Mouse (Mus musculus): ENCODE measurements around the gene Trpm3. TPM values are rescaled to one million over a fixed set of nuclear protein-coding genes. Genes with fewer than 3 reads are reported as not detected.
"Not testable (repeated sequence)": the region's sequence is repeated elsewhere in the genome, so short reads cannot be mapped to it uniquely, and the experiment has no call there.

The Trpm3 gene
- total and polyA plus RNA-seq, 2 experiments from 2014 or later: 19.1 to 64.7 TPM

GRCm38 (mm10) chr19:23022902-23023301, 884.1 kb downstream of the Trpm3 start:
- WGBS: 83% methylated on average over 6 of the region's 6 CpGs
- Histone ChIP-seq H3K4me2 (ENCODE audit: low read depth, low read length, poor library complexity, severe bottlenecking) (no peak overlapping the region), H3K9ac (replicated peaks; ENCODE audit: low read length, poor library complexity, severe bottlenecking) (no peak overlapping the region), H3K4me3 (ENCODE audit: low read depth, low read length) (no peak overlapping the region), H3K9me3 (ENCODE audit: low read length) (no peaks in the 10 kb centered on the region), H3K27me3 (ENCODE audit: insufficient read depth, low read length) (no peaks in the 10 kb centered on the region), H3K27ac (ENCODE audit: low read depth, low read length) (no peak overlapping the region), H3K4me1 (ENCODE audit: insufficient read depth, low read length) (no peaks in the 10 kb centered on the region), H3K36me3 (ENCODE audit: insufficient read depth, low read length) (no peaks in the 10 kb centered on the region)
- TF ChIP-seq CTCF (IDR thresholded peaks at IDR 0.05): no peak
- ATAC-seq (ENCODE audit: low FRiP score): no peak
- DNase-seq (ENCODE audit: low spot score): no peak

DNA sequence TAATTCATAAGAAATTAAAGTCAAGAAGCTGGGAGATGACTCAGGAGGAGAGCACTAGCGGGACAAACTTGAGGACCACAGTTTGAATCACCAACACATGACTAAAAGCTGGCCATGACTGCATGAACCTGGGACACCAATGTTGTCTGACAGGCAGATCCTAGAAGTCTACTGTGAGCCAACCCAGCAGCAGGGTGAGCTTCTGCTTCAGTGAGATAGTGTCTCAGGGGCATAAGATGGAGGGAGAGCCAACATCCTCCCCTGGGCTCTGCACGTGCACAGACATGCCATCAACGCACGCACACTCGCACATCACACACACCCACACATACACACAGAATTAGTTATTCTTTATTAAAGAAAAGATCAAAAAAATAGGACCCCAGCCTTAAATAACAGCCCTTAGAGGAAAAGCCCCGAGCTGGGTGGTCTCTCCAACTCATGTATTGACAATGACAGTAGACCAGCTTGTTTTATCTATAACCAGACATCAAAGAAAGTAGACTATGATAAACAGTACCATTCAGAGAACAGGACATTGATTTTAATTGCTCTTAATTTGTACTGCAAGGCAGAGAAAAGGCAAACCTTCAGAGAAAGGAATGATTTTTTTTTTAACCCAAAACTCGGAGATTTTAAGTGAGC, 884.6 kb downstream of the Trpm3 start:
- TF ChIP-seq CTCF (IDR thresholded peaks at IDR 0.05): no peak
- WGBS: 80% methylated on average over 7 of the region's 7 CpGs
- H3K27ac ChIP-seq (ENCODE audit: low read depth, low read length): no peak overlapping the region
- no peak overlapping the region for H3K4me3 ChIP-seq (ENCODE audit: low read depth, low read length)
- no peaks in the 10 kb centered on the region for H3K9me3 ChIP-seq (ENCODE audit: low read length)
- DNase-seq (ENCODE audit: low spot score): no peak
- H3K4me1 ChIP-seq (ENCODE audit: insufficient read depth, low read length): no peaks in the 10 kb centered on the region
- no peak for ATAC-seq (ENCODE audit: low FRiP score)
- no peaks in the 10 kb centered on the region for H3K27me3 ChIP-seq (ENCODE audit: insufficient read depth, low read length)
- no peak overlapping the region for H3K4me2 ChIP-seq (ENCODE audit: low read depth, low read length, poor library complexity, severe bottlenecking)
- no peak overlapping the region for H3K9ac ChIP-seq (replicated peaks; ENCODE audit: low read length, poor library complexity, severe bottlenecking)
- no peaks in the 10 kb centered on the region for H3K36me3 ChIP-seq (ENCODE audit: insufficient read depth, low read length)

GRCm38 (mm10) chr19:23024821-23025220, 886.0 kb downstream of the Trpm3 start:
- H3K36me3 ChIP-seq (ENCODE audit: insufficient read depth, low read length): no peaks in the 10 kb centered on the region
- no peak overlapping the region for H3K27ac ChIP-seq (ENCODE audit: low read depth, low read length)
- DNase-seq (ENCODE audit: low spot score) (no peak), ATAC-seq (ENCODE audit: low FRiP score) (no peak)
- no peak overlapping the region for H3K9ac ChIP-seq (replicated peaks; ENCODE audit: low read length, poor library complexity, severe bottlenecking)
- H3K9me3 ChIP-seq (ENCODE audit: low read length): no peaks in the 10 kb centered on the region
- no peak overlapping the region for H3K4me3 ChIP-seq (ENCODE audit: low read depth, low read length)
- WGBS: 87% methylated on average over 4 of the region's 4 CpGs
- H3K27me3 ChIP-seq (ENCODE audit: insufficient read depth, low read length): no peaks in the 10 kb centered on the region
- no peaks in the 10 kb centered on the region for H3K4me1 ChIP-seq (ENCODE audit: insufficient read depth, low read length)
- TF ChIP-seq CTCF (IDR thresholded peaks at IDR 0.05): no peak
- H3K4me2 ChIP-seq (ENCODE audit: low read depth, low read length, poor library complexity, severe bottlenecking): no peak overlapping the region

GRCm38 (mm10) chr19:23026427-23026826, 887.6 kb downstream of the Trpm3 start:
- DNase-seq (ENCODE audit: low spot score): no peak
- H3K9me3 ChIP-seq (ENCODE audit: low read length): no peaks in the 10 kb centered on the region
- no peaks in the 10 kb centered on the region for H3K27me3 ChIP-seq (ENCODE audit: insufficient read depth, low read length)
- no peaks in the 10 kb centered on the region for H3K4me1 ChIP-seq (ENCODE audit: insufficient read depth, low read length)
- H3K27ac ChIP-seq (ENCODE audit: low read depth, low read length): no peak overlapping the region
- H3K9ac ChIP-seq (replicated peaks; ENCODE audit: low read length, poor library complexity, severe bottlenecking): no peak overlapping the region
- H3K4me3 ChIP-seq (ENCODE audit: low read depth, low read length): no peak overlapping the region
- WGBS: 93% methylated on average over 7 of the region's 7 CpGs
- no peak for TF ChIP-seq CTCF (IDR thresholded peaks at IDR 0.05)
- ATAC-seq (ENCODE audit: low FRiP score): no peak
- no peaks in the 10 kb centered on the region for H3K36me3 ChIP-seq (ENCODE audit: insufficient read depth, low read length)
- no peak overlapping the region for H3K4me2 ChIP-seq (ENCODE audit: low read depth, low read length, poor library complexity, severe bottlenecking)

DNA sequence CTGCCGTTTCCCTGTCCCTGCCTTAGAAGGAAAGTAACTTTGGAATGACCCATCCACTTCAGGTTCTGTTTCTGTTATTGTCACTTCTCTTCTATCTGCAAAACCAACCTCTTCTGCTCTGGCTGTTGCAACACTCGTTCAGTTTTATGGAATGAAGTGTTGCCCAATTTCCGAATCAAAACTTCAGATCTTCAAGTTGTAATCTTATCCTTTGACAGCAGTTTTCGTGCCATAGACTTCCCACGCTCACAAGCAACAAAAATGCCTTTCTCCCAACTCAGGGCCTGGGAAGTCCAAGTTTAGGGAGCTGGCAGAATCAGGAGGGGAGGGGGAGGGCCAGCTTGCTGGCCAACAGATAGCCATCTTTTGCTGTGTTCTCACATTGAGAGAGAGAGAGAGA, 889.4 kb downstream of the Trpm3 start:
- ATAC-seq (ENCODE audit: low FRiP score) (no peak), DNase-seq (ENCODE audit: low spot score) (no peak)
- Histone ChIP-seq H3K36me3 (ENCODE audit: insufficient read depth, low read length) (no peaks in the 10 kb centered on the region), H3K4me3 (ENCODE audit: low read depth, low read length) (no peak overlapping the region), H3K9me3 (ENCODE audit: low read length) (no peaks in the 10 kb centered on the region), H3K9ac (replicated peaks; ENCODE audit: low read length, poor library complexity, severe bottlenecking) (no peak overlapping the region), H3K27me3 (ENCODE audit: insufficient read depth, low read length) (no peaks in the 10 kb centered on the region), H3K4me1 (ENCODE audit: insufficient read depth, low read length) (no peaks in the 10 kb centered on the region), H3K27ac (ENCODE audit: low read depth, low read length) (no peak overlapping the region), H3K4me2 (ENCODE audit: low read depth, low read length, poor library complexity, severe bottlenecking) (no peak overlapping the region)
- 91% methylated on average over 5 of the region's 5 CpGs for WGBS
- TF ChIP-seq CTCF (IDR thresholded peaks at IDR 0.05): no peak

GRCm38 (mm10) chr19:23033343-23033742, 894.5 kb downstream of the Trpm3 start:
- H3K4me1 ChIP-seq (ENCODE audit: insufficient read depth, low read length); H3K36me3 ChIP-seq (ENCODE audit: insufficient read depth, low read length); H3K27ac ChIP-seq (ENCODE audit: low read depth, low read length); H3K9me3 ChIP-seq (ENCODE audit: low read length); H3K4me2 ChIP-seq (ENCODE audit: low read depth, low read length, poor library complexity, severe bottlenecking); H3K9ac ChIP-seq (replicated peaks; ENCODE audit: low read length, poor library complexity, severe bottlenecking); H3K4me3 ChIP-seq (ENCODE audit: low read depth, low read length); ATAC-seq (ENCODE audit: low FRiP score); H3K27me3 ChIP-seq (ENCODE audit: insufficient read depth, low read length); DNase-seq (ENCODE audit: low spot score): not testable (repeated sequence)
- 58% methylated on average over 1 of the region's 1 CpGs for WGBS
